Mouse (Mus musculus): ENCODE measurements at regions not wholly inside any gene's neighbourhood (a gene's known extent, or its start where the extent isn't known, plus 50 kb on each side); places are given as distances from the start of the nearest gene placed in this dataset.
A peak's percentile ranks its signal among the peaks of the same experiment; 100 is the strongest.

- no peak for DNase-seq (ENCODE audit: low read depth, low spot score)
- H3K36me3 ChIP-seq (ENCODE audit: control insufficient read depth, insufficient read depth, low read length, poor library complexity, severe bottlenecking), result no peaks in the 10 kb centered on the region
- no peaks in the 10 kb centered on the region for H3K27me3 ChIP-seq (ENCODE audit: control insufficient read depth, insufficient read depth, low read length, poor library complexity, severe bottlenecking)
Measured at GRCm38 (mm10) chr4:54282934-54283333, 457.1 kb downstream of the Tmem38b start.

- no peaks in the 10 kb centered on the region for H3K27me3 ChIP-seq (ENCODE audit: control insufficient read depth, insufficient read depth, low read length, poor library complexity, severe bottlenecking)
- no peaks in the 10 kb centered on the region for H3K36me3 ChIP-seq (ENCODE audit: control insufficient read depth, insufficient read depth, low read length, poor library complexity, severe bottlenecking)
- peak; percentile 2 for DNase-seq (ENCODE audit: low read depth, low spot score)
Measured at GRCm38 (mm10) chr4:54313804-54314203, 488.0 kb downstream of the Tmem38b start.

GRCm38 (mm10) chr4:54324851-54325250, 499.0 kb downstream of the Tmem38b start:
- DNase-seq (ENCODE audit: low read depth, low spot score), result no peak
- Histone ChIP-seq H3K36me3 (ENCODE audit: control insufficient read depth, insufficient read depth, low read length, poor library complexity, severe bottlenecking) (no peaks in the 10 kb centered on the region), H3K27me3 (ENCODE audit: control insufficient read depth, insufficient read depth, low read length, poor library complexity, severe bottlenecking) (no peaks in the 10 kb centered on the region)

GRCm38 (mm10) chr4:54328273-54328672, 502.4 kb downstream of the Tmem38b start:
- no peaks in the 10 kb centered on the region for H3K27me3 ChIP-seq (ENCODE audit: control insufficient read depth, insufficient read depth, low read length, poor library complexity, severe bottlenecking)
- no peaks in the 10 kb centered on the region for H3K36me3 ChIP-seq (ENCODE audit: control insufficient read depth, insufficient read depth, low read length, poor library complexity, severe bottlenecking)
- DNase-seq (ENCODE audit: low read depth, low spot score), result no peak

- no peak for DNase-seq (ENCODE audit: low read depth, low spot score)
- Histone ChIP-seq H3K27me3 (ENCODE audit: control insufficient read depth, insufficient read depth, low read length, poor library complexity, severe bottlenecking) (no peaks in the 10 kb centered on the region), H3K36me3 (ENCODE audit: control insufficient read depth, insufficient read depth, low read length, poor library complexity, severe bottlenecking) (no peaks in the 10 kb centered on the region)
Measured at GRCm38 (mm10) chr4:54328711-54329427, 503.0 kb downstream of the Tmem38b start.

- no peaks in the 10 kb centered on the region for H3K27me3 ChIP-seq (ENCODE audit: control insufficient read depth, insufficient read depth, low read length, poor library complexity, severe bottlenecking)
- no peaks in the 10 kb centered on the region for H3K36me3 ChIP-seq (ENCODE audit: control insufficient read depth, insufficient read depth, low read length, poor library complexity, severe bottlenecking)
- no peak for DNase-seq (ENCODE audit: low read depth, low spot score)
Measured at GRCm38 (mm10) chr4:54330686-54331085, 504.8 kb downstream of the Tmem38b start.

- no peak for DNase-seq (ENCODE audit: low read depth, low spot score)
- no peaks in the 10 kb centered on the region for H3K36me3 ChIP-seq (ENCODE audit: control insufficient read depth, insufficient read depth, low read length, poor library complexity, severe bottlenecking)
- no peaks in the 10 kb centered on the region for H3K27me3 ChIP-seq (ENCODE audit: control insufficient read depth, insufficient read depth, low read length, poor library complexity, severe bottlenecking)
Measured at GRCm38 (mm10) chr4:54331588-54332211, 505.9 kb downstream of the Tmem38b start.

GRCm38 (mm10) chr4:54332261-54332660, 506.4 kb downstream of the Tmem38b start:
- no peaks in the 10 kb centered on the region for H3K36me3 ChIP-seq (ENCODE audit: control insufficient read depth, insufficient read depth, low read length, poor library complexity, severe bottlenecking)
- no peak for DNase-seq (ENCODE audit: low read depth, low spot score)
- H3K27me3 ChIP-seq (ENCODE audit: control insufficient read depth, insufficient read depth, low read length, poor library complexity, severe bottlenecking), result no peaks in the 10 kb centered on the region

GRCm38 (mm10) chr4:54338556-54338955, 512.7 kb downstream of the Tmem38b start:
- Histone ChIP-seq H3K36me3 (ENCODE audit: control insufficient read depth, insufficient read depth, low read length, poor library complexity, severe bottlenecking) (no peaks in the 10 kb centered on the region), H3K27me3 (ENCODE audit: control insufficient read depth, insufficient read depth, low read length, poor library complexity, severe bottlenecking) (no peaks in the 10 kb centered on the region)
- no peak for DNase-seq (ENCODE audit: low read depth, low spot score)

- no peak for DNase-seq (ENCODE audit: low read depth, low spot score)
- H3K36me3 ChIP-seq (ENCODE audit: control insufficient read depth, insufficient read depth, low read length, poor library complexity, severe bottlenecking), result no peaks in the 10 kb centered on the region
- no peaks in the 10 kb centered on the region for H3K27me3 ChIP-seq (ENCODE audit: control insufficient read depth, insufficient read depth, low read length, poor library complexity, severe bottlenecking)
Measured at GRCm38 (mm10) chr4:54340106-54340505, 514.3 kb downstream of the Tmem38b start.

GRCm38 (mm10) chr4:54353657-54354390, 528.0 kb downstream of the Tmem38b start:
- Histone ChIP-seq H3K36me3 (ENCODE audit: control insufficient read depth, insufficient read depth, low read length, poor library complexity, severe bottlenecking) (no peaks in the 10 kb centered on the region), H3K27me3 (ENCODE audit: control insufficient read depth, insufficient read depth, low read length, poor library complexity, severe bottlenecking) (no peaks in the 10 kb centered on the region)

GRCm38 (mm10) chr4:54354391-54354726, 528.5 kb downstream of the Tmem38b start:
- H3K27me3 ChIP-seq (ENCODE audit: control insufficient read depth, insufficient read depth, low read length, poor library complexity, severe bottlenecking), result no peaks in the 10 kb centered on the region
- no peak for DNase-seq (ENCODE audit: low read depth, low spot score)
- H3K36me3 ChIP-seq (ENCODE audit: control insufficient read depth, insufficient read depth, low read length, poor library complexity, severe bottlenecking), result no peaks in the 10 kb centered on the region

More at GRCm38 (mm10) chr4:54353657-54354390, 528.0 kb downstream of the Tmem38b start:
- DNase-seq (ENCODE audit: low read depth, low spot score), result no peak

- no peaks in the 10 kb centered on the region for H3K27me3 ChIP-seq (ENCODE audit: control insufficient read depth, insufficient read depth, low read length, poor library complexity, severe bottlenecking)
- DNase-seq (ENCODE audit: low read depth, low spot score), result no peak
- no peaks in the 10 kb centered on the region for H3K36me3 ChIP-seq (ENCODE audit: control insufficient read depth, insufficient read depth, low read length, poor library complexity, severe bottlenecking)
Measured at GRCm38 (mm10) chr4:54355381-54356040, 529.7 kb downstream of the Tmem38b start.

- no peaks in the 10 kb centered on the region for H3K27me3 ChIP-seq (ENCODE audit: control insufficient read depth, insufficient read depth, low read length, poor library complexity, severe bottlenecking)
- no peaks in the 10 kb centered on the region for H3K36me3 ChIP-seq (ENCODE audit: control insufficient read depth, insufficient read depth, low read length, poor library complexity, severe bottlenecking)
- DNase-seq (ENCODE audit: low read depth, low spot score), result no peak
Measured at GRCm38 (mm10) chr4:54356041-54356427, 530.2 kb downstream of the Tmem38b start.

- H3K27me3 ChIP-seq (ENCODE audit: control insufficient read depth, insufficient read depth, low read length, poor library complexity, severe bottlenecking), result no peaks in the 10 kb centered on the region; the same call in 1 of the 2 replicates
- no peaks in the 10 kb centered on the region for H3K36me3 ChIP-seq (ENCODE audit: control insufficient read depth, insufficient read depth, low read length, poor library complexity, severe bottlenecking)
- no peak for DNase-seq (ENCODE audit: low read depth, low spot score)
Measured at GRCm38 (mm10) chr4:54370909-54371308, 545.1 kb downstream of the Tmem38b start.

Measured in splenic B cell, adult 2 months (primary cell).